Mouse (Mus musculus): ENCODE data around the gene Nek7.

DNA sequence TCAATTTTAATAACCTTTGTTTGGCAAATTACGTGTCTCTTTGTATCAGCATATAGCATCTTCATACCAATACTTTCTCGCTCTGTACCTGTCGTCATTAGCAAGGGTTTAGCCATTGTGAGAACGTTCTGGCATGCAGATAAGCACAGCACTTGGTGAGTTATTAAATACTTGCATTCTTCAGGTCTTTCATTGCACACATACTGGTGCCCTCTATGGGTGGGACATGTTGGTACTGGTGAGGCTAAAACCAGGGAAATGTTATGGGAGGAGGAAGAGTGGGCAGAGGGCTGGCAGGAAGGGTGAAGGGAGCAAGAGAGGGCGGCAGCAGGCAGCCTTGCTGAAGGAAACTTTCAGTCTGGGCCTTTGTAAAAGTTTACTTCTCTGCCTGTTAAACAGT, 132.4 kb downstream of the Nek7 start:
- TF ChIP-seq POLR2A (IDR thresholded peaks at IDR 0.05; ENCODE audit: insufficient read depth, low read length) (no peak), CTCF (IDR thresholded peaks at IDR 0.05; ENCODE audit: low read depth, low read length) (no peak), EP300 (IDR thresholded peaks at IDR 0.05; ENCODE audit: insufficient read depth, low read depth, low read length) (no peak)
